Mouse (Mus musculus) heart, embryonic 13.5 days (tissue): ENCODE measurements around the gene Kdm1b. TPM values are rescaled to one million over a fixed set of nuclear protein-coding genes. Genes with fewer than 3 reads are reported as not detected.

Experiments
- ATAC-seq: fragments of 200-750 bp; cut with Nextera tagmentation; 2 replicates; pipeline ENCODE4 v1.8.0; 2017; ENCODE audit warnings: moderate TSS enrichment; ENCODE audit not compliant: insufficient number of reproducible peaks, low FRiP score, low TSS enrichment; ENCODE audit errors: extremely low read depth
- H3K27ac ChIP-seq: fragments of 300-500 bp; sonication (generic); replicated peaks from 2 replicates; pipeline ENCODE4 v1.5.1; 2015; ENCODE audit warnings: moderate library complexity, mild to moderate bottlenecking, inconsistent platforms
- H3K27me3 ChIP-seq: fragments of 300-500 bp; sonication (generic); replicated peaks from 2 replicates; pipeline ENCODE4 v1.6.1; 2015; ENCODE audit warnings: mild to moderate bottlenecking, inconsistent platforms
- H3K36me3 ChIP-seq: fragments of 300-500 bp; sonication (generic); 2 replicates; pipeline ENCODE4 v1.6.1; 2015; ENCODE audit warnings: mild to moderate bottlenecking, inconsistent platforms
- H3K4me1 ChIP-seq: fragments of 300-500 bp; sonication (generic); 2 replicates; pipeline ENCODE4 v1.6.1; 2015; ENCODE audit warnings: inconsistent platforms
- H3K4me2 ChIP-seq: fragments of 300-500 bp; sonication (generic); 2 replicates; pipeline ENCODE4 v1.6.1; 2015; ENCODE audit warnings: inconsistent platforms, mild to moderate bottlenecking, moderate library complexity
- H3K4me3 ChIP-seq: fragments of 300-500 bp; sonication (generic); 2 replicates; pipeline ENCODE4 v1.5.1; 2015; ENCODE audit warnings: moderate library complexity, mild to moderate bottlenecking, inconsistent platforms
- H3K9ac ChIP-seq: fragments of 300-500 bp; sonication (generic); 2 replicates; pipeline ENCODE4 v1.6.1; 2015; ENCODE audit warnings: inconsistent platforms, mild to moderate bottlenecking, moderate library complexity
- H3K9me3 ChIP-seq: fragments of 300-500 bp; sonication (generic); 2 replicates; pipeline ENCODE4 v1.6.1; 2016; ENCODE audit warnings: inconsistent platforms
- WGBS: fragments of 180-500 bp; shearing (Covaris S2); methylation state at CpG from one replicate; pipeline ENCODE4 v1.1.7; 2015; ENCODE audit warnings: mixed read lengths; 5-methylcytosine and 5-hydroxymethylcytosine counted together
- polyA plus RNA-seq: library from polyadenylated mRNA; unstranded; fragments of >200 nt; fragmentation: Nextera tagmentation; extraction: Ambion mirVana; gene quantifications from 2 replicates; pipeline ENCODE4 v1.2.1, GENCODE M21; 2015

The Kdm1b gene
- 6.6 and 7.0 TPM in 2 replicates for polyA plus RNA-seq

DNA sequence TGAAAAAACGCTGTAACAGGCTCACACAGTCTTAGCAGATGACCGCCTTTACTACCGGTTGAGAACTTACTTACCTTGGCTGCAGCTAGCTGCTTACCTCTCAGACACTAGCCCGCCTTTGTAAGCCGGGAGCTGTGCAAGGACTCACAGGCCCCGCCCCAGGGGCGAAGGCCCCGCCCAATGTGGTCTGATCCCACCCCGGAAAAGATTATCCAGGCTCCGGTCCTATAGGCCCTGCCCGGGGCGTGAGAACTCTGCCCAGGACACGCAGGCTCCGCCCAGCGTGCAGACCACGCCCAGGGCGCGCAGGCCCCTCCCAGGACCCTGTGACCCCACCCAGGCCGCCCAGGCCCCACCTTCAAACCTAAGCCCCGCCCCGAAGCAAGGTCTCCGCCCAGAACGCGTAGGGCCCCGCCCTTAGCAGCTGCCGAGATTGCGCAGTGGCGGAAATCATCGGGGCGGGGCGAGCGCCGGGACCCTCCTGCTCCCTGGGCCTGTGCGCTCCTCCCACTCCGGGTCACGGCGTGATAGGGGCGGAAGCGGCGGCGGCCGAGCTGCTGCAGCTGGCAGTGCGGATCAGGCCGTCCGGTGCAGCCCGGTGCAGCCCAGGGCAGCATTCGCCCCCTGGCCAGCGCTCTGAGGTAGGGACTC, at the start of gene Kdm1b:
Gene Kdm1b, plus strand, starts transcription at position 470 of the 651 bp plus-strand sequence.
- no peaks in the 10 kb centered on the region for H3K36me3 ChIP-seq
- H3K9me3 ChIP-seq = no peaks in the 10 kb centered on the region
- peaks cover 16% of the 10 kb centered on the region for H3K4me1 ChIP-seq
- peak within 1 kb of the TSS; percentile 100 for H3K4me2 ChIP-seq
- H3K9ac ChIP-seq = peak within 1 kb of the TSS; percentile 88
- no peaks in the 10 kb centered on the region for H3K27me3 ChIP-seq
- peak; percentile 98 for ATAC-seq
- WGBS = under 1% methylated on average over 48 of the region's 48 CpGs
- H3K4me3 ChIP-seq = peak within 1 kb of the TSS; percentile 86
- peak within 1 kb of the TSS; percentile 46; the same call in 1 of the 2 replicates for H3K27ac ChIP-seq

DNA sequence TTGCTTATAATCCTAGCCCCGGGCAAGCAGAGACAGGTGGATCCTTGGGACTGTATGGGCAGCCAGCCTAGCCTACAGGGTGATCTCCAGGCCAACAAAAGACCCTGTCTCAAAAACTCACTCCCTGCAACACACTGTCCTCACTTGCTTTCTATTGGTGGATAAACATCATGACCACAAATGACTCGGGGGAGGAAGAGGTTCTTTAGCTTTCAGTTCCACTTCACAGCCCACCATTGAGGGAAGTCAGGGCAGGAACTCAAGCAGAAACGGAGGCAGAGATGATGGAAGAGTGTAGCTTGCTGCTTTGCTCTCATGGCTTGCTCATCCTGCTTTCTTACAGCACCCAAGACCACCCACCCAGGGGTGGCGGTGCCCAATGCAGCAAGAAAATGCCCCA, 45.9 kb upstream of the Kdm1b start:
- Histone ChIP-seq H3K27ac (no peak overlapping the region), H3K27me3 (no peaks in the 10 kb centered on the region), H3K4me1 (peaks cover 7% of the 10 kb centered on the region), H3K9ac (no peak overlapping the region), H3K4me3 (no peak overlapping the region), H3K4me2 (no peak overlapping the region), H3K36me3 (no peaks in the 10 kb centered on the region), H3K9me3 (no peaks in the 10 kb centered on the region)
- 77% methylated on average over 4 of the region's 4 CpGs for WGBS
- ATAC-seq = no peak

GRCm38 (mm10) chr13:46999498-46999897, 43.8 kb upstream of the Kdm1b start:
- WGBS = 38% methylated on average over 5 of the region's 5 CpGs
- Histone ChIP-seq H3K4me2 (no peak overlapping the region), H3K9me3 (no peaks in the 10 kb centered on the region), H3K27ac (no peak overlapping the region), H3K9ac (no peak overlapping the region), H3K4me1 (no peaks in the 10 kb centered on the region), H3K36me3 (no peaks in the 10 kb centered on the region), H3K27me3 (no peaks in the 10 kb centered on the region), H3K4me3 (no peak overlapping the region)
- no peak for ATAC-seq

DNA sequence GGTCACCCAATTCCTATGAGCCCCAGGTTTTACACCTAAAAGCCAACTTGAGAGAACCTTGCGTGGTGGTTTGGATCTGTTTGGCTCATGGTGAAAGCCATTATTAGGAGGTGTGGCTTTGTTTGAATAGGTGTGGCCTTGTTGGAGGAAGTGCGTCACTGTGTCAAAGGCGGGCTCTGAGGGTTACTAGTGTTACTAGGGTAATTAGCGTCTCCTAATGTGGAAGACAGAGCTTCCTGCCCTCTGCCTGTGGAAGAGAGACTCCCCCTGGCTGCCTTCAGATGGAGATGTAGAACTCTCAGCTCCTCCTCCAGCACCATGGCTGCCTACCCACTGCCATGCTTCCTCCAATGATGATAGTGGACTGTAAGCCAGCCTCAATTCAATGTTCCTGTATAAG, 41.7 kb upstream of the Kdm1b start:
- 85% methylated on average over 4 of the region's 4 CpGs for WGBS
- no peaks in the 10 kb centered on the region for H3K36me3 ChIP-seq
- H3K4me2 ChIP-seq = no peak overlapping the region
- no peak for ATAC-seq
- H3K9ac ChIP-seq = no peak overlapping the region
- H3K27me3 ChIP-seq = no peaks in the 10 kb centered on the region
- no peaks in the 10 kb centered on the region for H3K9me3 ChIP-seq
- no peaks in the 10 kb centered on the region for H3K4me1 ChIP-seq
- no peak overlapping the region for H3K4me3 ChIP-seq
- H3K27ac ChIP-seq = no peak overlapping the region

DNA sequence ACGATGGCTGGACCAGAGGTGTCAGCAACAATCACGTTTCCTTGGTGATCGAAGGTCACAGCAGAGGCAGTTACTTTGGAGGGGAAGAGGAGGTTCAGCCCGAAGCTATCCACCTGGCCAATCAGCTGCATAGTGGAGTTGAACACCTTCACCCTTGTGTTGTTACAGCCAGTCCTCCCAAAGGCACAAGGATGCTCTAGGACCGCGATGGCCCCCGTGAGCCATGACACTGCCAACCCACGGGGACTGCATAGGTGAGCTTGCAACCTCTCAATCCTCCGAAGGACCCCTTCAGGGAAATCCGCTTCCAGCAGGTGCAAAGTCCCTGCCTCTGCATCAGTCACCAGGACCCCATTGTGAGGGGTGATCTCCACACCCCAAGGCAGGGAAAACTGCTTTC, 29.6 kb upstream of the Kdm1b start:
- peaks cover 22% of the 10 kb centered on the region for H3K9me3 ChIP-seq
- H3K4me2 ChIP-seq = peak overlapping the region; percentile 99

GRCm38 (mm10) chr13:47014334-47015194, 28.7 kb upstream of the Kdm1b start, which contains the start of gene Nhlrc1:
Nhlrc1 (minus strand) TSS chr13:47014850.
- WGBS = 4% methylated on average over 73 of the region's 73 CpGs
- no peak for ATAC-seq
- H3K9me3 ChIP-seq = peaks cover 18% of the 10 kb centered on the region
- H3K27ac ChIP-seq = no peak within 1 kb of the TSS
- H3K4me3 ChIP-seq = peak within 1 kb of the TSS; percentile 67
- H3K4me1 ChIP-seq = peaks cover 7% of the 10 kb centered on the region
- no peaks in the 10 kb centered on the region for H3K36me3 ChIP-seq
- peaks cover 11% of the 10 kb centered on the region for H3K27me3 ChIP-seq
- H3K4me2 ChIP-seq = peak within 1 kb of the TSS; percentile 99
- peak within 1 kb of the TSS; percentile 81 for H3K9ac ChIP-seq

More for the DNA sequence above, 29.6 kb upstream of the Kdm1b start:
- WGBS = 54% methylated on average over 10 of the region's 10 CpGs
- H3K27ac ChIP-seq = no peak overlapping the region
- peaks cover 7% of the 10 kb centered on the region for H3K4me1 ChIP-seq
- no peak for ATAC-seq
- H3K9ac ChIP-seq = no peak overlapping the region
- H3K4me3 ChIP-seq = peak overlapping the region; percentile 67
- H3K36me3 ChIP-seq = no peaks in the 10 kb centered on the region
- peaks cover 11% of the 10 kb centered on the region for H3K27me3 ChIP-seq

DNA sequence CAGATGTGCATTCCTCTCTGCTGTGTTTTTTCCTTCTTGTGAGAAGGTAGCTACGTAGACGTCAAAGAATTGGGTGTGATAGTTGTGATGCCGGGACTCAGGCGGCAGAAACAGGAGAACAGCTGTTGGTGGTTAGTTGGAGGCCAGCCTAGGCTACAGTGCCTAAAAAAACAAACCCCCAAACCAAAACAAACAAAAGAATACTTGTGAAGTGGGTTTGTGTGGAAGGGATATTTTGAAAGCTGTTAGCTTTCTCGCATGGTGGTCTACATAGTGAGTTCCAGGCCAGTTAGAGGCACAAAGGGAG, 28.2 kb upstream of the Kdm1b start:
- peaks cover 12% of the 10 kb centered on the region for H3K9me3 ChIP-seq
- H3K4me1 ChIP-seq = peaks cover 7% of the 10 kb centered on the region
- WGBS = 71% methylated on average over 5 of the region's 5 CpGs
- no peaks in the 10 kb centered on the region for H3K36me3 ChIP-seq
- H3K4me2 ChIP-seq = peak overlapping the region; percentile 99
- no peak overlapping the region for H3K9ac ChIP-seq
- H3K27me3 ChIP-seq = peaks cover 11% of the 10 kb centered on the region
- H3K4me3 ChIP-seq = peak overlapping the region; percentile 67
- no peak overlapping the region for H3K27ac ChIP-seq
- no peak for ATAC-seq

DNA sequence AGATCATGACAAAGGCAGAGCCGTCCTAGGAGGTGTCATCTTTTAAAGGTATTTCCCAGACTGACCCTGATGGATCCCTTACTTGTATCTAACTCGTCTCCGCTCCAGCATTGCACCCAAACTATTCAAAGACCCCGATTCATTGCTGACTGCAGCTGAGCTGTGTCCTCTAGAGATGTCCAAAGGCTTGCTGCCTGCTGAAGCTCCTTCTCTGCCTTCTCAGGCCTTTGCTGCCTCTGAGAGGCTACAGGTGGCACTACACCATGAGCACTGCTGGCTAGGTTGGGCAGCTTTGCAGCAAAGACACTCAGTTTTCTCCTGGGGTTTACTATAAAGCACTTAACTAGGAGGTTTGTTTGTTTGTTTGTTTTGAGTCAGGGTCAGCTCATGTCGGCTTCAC, 26.0 kb upstream of the Kdm1b start:
- WGBS = 30% methylated on average over 5 of the region's 5 CpGs
- H3K4me3 ChIP-seq = no peak overlapping the region
- ATAC-seq = no peak
- peaks cover 7% of the 10 kb centered on the region for H3K4me1 ChIP-seq
- H3K4me2 ChIP-seq = no peak overlapping the region
- no peaks in the 10 kb centered on the region for H3K9me3 ChIP-seq
- H3K9ac ChIP-seq = no peak overlapping the region
- no peak overlapping the region for H3K27ac ChIP-seq
- H3K36me3 ChIP-seq = no peaks in the 10 kb centered on the region
- H3K27me3 ChIP-seq = peaks cover 11% of the 10 kb centered on the region

DNA sequence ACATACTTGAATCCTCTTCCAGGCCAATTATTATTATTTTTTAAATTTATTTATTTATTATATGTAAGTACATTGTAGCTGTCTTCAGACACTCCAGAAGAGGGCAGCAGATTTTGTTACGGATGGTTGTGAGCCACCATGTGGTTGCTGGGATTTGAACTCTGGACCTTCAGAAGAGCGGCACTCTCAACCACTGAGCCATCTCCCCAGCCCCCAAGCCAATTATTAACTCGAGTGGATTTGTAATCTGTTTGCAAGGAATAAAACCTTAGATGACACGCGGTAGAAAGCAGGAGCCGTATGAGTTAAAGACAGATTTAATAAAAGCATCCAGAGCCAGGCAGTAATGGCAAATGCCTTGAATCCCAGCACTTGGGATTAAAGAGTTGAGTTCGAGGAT, 23.5 kb upstream of the Kdm1b start:
- no peaks in the 10 kb centered on the region for H3K9me3 ChIP-seq
- 76% methylated on average over 7 of the region's 7 CpGs for WGBS
- peaks cover 5% of the 10 kb centered on the region for H3K27me3 ChIP-seq
- H3K4me1 ChIP-seq = no peaks in the 10 kb centered on the region
- no peak overlapping the region for H3K9ac ChIP-seq
- no peak for ATAC-seq
- no peak overlapping the region for H3K27ac ChIP-seq
- no peak overlapping the region for H3K4me3 ChIP-seq
- H3K36me3 ChIP-seq = no peaks in the 10 kb centered on the region; the same call in 1 of the 2 replicates
- no peak overlapping the region for H3K4me2 ChIP-seq

DNA sequence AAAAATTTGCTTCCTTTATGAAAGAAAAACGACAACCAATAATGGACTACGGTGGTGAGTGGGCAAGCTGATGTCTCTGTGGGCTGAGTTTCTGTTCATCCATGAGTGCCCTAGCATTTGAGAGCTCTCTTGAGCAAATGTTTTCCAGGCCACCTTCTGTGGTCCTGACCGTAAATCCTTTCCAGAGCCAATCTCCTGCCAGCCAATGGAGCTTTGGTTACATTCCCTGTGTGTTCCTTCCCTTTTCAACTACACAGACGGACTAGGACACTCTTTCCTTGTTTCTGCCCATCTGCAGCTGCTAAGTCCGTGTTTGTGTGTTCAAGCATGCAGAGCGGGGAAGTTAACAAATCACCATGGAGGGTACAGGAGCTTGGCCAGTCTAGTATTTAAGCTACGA, 22.5 kb upstream of the Kdm1b start:
- WGBS = 82% methylated on average over 7 of the region's 7 CpGs
- ATAC-seq = no peak
- H3K4me2 ChIP-seq = no peak overlapping the region
- H3K9ac ChIP-seq = no peak overlapping the region
- H3K4me1 ChIP-seq = no peaks in the 10 kb centered on the region
- H3K27me3 ChIP-seq = peaks cover 1% of the 10 kb centered on the region
- H3K4me3 ChIP-seq = no peak overlapping the region
- no peak overlapping the region for H3K27ac ChIP-seq
- H3K9me3 ChIP-seq = no peaks in the 10 kb centered on the region
- no peaks in the 10 kb centered on the region; the same call in 1 of the 2 replicates for H3K36me3 ChIP-seq

DNA sequence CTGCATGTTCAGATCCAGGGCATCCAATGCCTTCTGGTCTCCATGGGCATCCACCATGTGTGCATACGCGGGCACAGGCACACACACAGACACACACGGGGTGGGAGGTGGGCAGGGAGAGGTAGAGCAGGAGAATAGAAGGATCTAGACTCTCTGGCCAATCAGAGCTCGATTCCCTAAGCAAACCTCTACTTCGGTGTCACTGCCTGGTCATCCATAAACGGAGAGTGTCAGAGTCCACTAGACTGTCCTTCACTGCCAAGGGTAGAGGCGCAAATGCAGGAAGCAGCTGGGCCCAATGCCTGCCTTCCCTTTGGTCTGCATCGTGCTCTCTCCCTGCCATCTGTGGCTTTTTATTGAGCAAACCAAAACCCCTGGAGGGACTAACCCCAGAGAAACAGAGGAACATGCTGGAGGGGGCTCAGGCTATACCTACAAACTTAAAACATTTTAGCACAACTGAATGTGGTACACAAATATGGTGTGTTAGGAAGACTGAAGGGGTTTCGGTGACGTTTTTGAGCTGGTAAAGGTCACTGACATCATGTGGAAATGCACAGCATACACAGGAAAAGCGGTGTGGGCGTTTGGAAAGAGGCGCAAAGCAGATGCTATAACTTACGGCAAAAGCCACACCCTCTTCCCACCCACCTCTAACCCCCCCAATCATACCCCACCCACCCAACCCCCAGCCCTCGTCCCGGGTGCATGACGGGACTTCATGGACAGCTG, 12.8 kb upstream of the Kdm1b start:
- Histone ChIP-seq H3K4me2 (no peak overlapping the region), H3K4me1 (peaks cover 10% of the 10 kb centered on the region), H3K9ac (no peak overlapping the region), H3K36me3 (no peaks in the 10 kb centered on the region), H3K9me3 (no peaks in the 10 kb centered on the region), H3K4me3 (no peak overlapping the region), H3K27ac (no peak overlapping the region), H3K27me3 (no peaks in the 10 kb centered on the region)
- ATAC-seq = no peak
- 82% methylated on average over 17 of the region's 17 CpGs for WGBS
